Mouse (Mus musculus) c-Kit-positive CD71-positive TER-119-negative erythroid progenitor cells, embryonic 14.5 days (primary cell): ENCODE measurements around the gene Btbd17.

ENCODE experiments used
- DNase-seq: peaks from one replicate; pipeline ENCODE4 v3.0.0-alpha.2; 2013; ENCODE audit warnings: low read depth

Gene Btbd17

GRCm38 (mm10) chr11:114802540-114803267 is 7.0 kb upstream of the Btbd17 start:
- DNase-seq: no peak

GRCm38 (mm10) chr11:114801906-114802305 is 6.2 kb upstream of the Btbd17 start:
- no peak for DNase-seq

- DNase-seq: no peak
Measured at GRCm38 (mm10) chr11:114798624-114799023, 2.9 kb upstream of the Btbd17 start, which contains the start of gene Gpr142. Gpr142 (plus strand) TSS chr11:114798924.

GRCm38 (mm10) chr11:114797981-114798380 is 2.2 kb upstream of the Btbd17 start:
- no peak for DNase-seq

- DNase-seq: no peak
Measured at GRCm38 (mm10) chr11:114797176-114797575, 1.4 kb upstream of the Btbd17 start.

GRCm38 (mm10) chr11:114795231-114795746 is 456 bp downstream of the Btbd17 start:
- DNase-seq: no peak

GRCm38 (mm10) chr11:114794691-114795090 is 1.1 kb downstream of the Btbd17 start:
- DNase-seq: no peak

GRCm38 (mm10) chr11:114793868-114794545 is 1.7 kb downstream of the Btbd17 start:
- no peak for DNase-seq

- no peak for DNase-seq
Measured at GRCm38 (mm10) chr11:114792931-114793494, 2.7 kb downstream of the Btbd17 start.

- DNase-seq: no peak
Measured at GRCm38 (mm10) chr11:114791891-114792411, 3.8 kb downstream of the Btbd17 start.

GRCm38 (mm10) chr11:114791351-114791889 is 4.3 kb downstream of the Btbd17 start:
- DNase-seq: no peak

GRCm38 (mm10) chr11:114790841-114791240 is 4.9 kb downstream of the Btbd17 start:
- no peak for DNase-seq

- no peak for DNase-seq
Measured at GRCm38 (mm10) chr11:114790171-114790570, 5.6 kb downstream of the Btbd17 start.

- no peak for DNase-seq
Measured at GRCm38 (mm10) chr11:114789716-114790115, 6.0 kb downstream of the Btbd17 start.

- DNase-seq: peak; percentile 19
Measured at GRCm38 (mm10) chr11:114789061-114789714, 6.6 kb downstream of the Btbd17 start.

- DNase-seq: no peak
Measured at GRCm38 (mm10) chr11:114787611-114788010, 8.1 kb downstream of the Btbd17 start.

GRCm38 (mm10) chr11:114786326-114786725 is 9.4 kb downstream of the Btbd17 start:
- no peak for DNase-seq

- no peak for DNase-seq
Measured at GRCm38 (mm10) chr11:114785892-114786291, 9.9 kb downstream of the Btbd17 start.

GRCm38 (mm10) chr11:114780076-114780475 is 15.7 kb downstream of the Btbd17 start:
- DNase-seq: no peak

GRCm38 (mm10) chr11:114771896-114772295 is 23.8 kb downstream of the Btbd17 start:
- DNase-seq: no peak

- no peak for DNase-seq
Measured at GRCm38 (mm10) chr11:114769911-114770310, 25.8 kb downstream of the Btbd17 start.
